Mouse (Mus musculus): ENCODE measurements at regions not wholly inside any gene's neighbourhood (a gene's known extent, or its start where the extent isn't known, plus 50 kb on each side); places are given as distances from the start of the nearest gene placed in this dataset.
A peak's percentile ranks its signal among the peaks of the same experiment; 100 is the strongest.

- no peak overlapping the region for H3K9ac ChIP-seq (ENCODE audit: low read length)
- 64% methylated on average over 4 of the region's 4 CpGs for WGBS
- no peaks in the 10 kb centered on the region for H3K27me3 ChIP-seq (ENCODE audit: control insufficient read depth, insufficient read depth, low read length)
- H3K9me3 ChIP-seq (replicated peaks; ENCODE audit: control insufficient read depth, low read length), result no peaks in the 10 kb centered on the region
- no peak overlapping the region for H3K27ac ChIP-seq (ENCODE audit: low read length)
- no peaks in the 10 kb centered on the region for H3K4me1 ChIP-seq (ENCODE audit: control insufficient read depth, insufficient read depth, low read length)
- H3K4me2 ChIP-seq (ENCODE audit: low read depth, low read length), result no peak overlapping the region
- no peak for ATAC-seq (ENCODE audit: insufficient read depth, low FRiP score)
- no peaks in the 10 kb centered on the region for H3K36me3 ChIP-seq (ENCODE audit: control insufficient read depth, insufficient read depth, low read length)
- no peak overlapping the region for H3K4me3 ChIP-seq (replicated peaks; ENCODE audit: low read length)
Observed at GRCm38 (mm10) chr3:154513566-154513965, 82.9 kb upstream of the Cryz start.

DNA sequence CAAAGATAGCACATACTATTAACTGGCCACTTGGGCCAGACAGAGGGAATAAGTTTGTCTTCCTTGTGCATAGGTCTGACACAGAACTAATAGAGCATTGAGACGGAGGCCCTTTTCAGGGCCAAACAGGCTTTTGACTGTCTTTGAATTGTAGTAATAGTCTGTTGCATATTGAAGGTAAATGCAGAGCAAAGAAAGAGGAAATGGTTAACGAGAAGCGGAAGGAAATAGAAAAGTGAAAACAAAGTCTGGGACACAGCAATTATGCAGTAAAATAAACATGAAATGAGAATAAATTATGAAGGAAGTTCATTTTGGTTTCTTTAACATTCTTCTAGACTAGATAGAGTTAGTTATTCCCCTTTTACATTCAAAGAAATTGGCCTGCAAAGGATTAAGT, 86.4 kb upstream of the Cryz start:
- no peak overlapping the region for H3K27ac ChIP-seq (ENCODE audit: low read length)
- 69% methylated on average over 3 of the region's 3 CpGs for WGBS

DNA sequence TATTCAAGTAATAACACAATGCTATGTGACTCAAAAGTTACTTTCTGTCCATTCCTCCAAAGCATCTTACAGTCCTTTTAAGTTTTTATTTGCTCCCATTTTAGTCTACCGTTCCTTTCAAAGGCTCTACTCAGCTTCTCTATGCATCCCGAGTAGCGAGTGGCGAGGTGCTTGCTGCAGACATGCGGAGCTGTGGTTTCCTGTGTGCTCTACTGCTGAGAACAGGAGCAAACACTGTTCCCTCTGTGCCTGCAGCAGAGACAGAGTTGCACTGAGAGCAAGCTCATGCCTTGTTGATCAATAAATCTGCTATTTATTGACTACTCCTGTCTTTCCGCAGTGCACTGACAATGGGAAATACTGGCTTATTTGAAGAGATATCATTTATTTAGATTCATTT, 87.1 kb upstream of the Cryz start:
- Histone ChIP-seq H3K27me3 (ENCODE audit: control insufficient read depth, insufficient read depth, low read length) (no peaks in the 10 kb centered on the region), H3K4me1 (ENCODE audit: control insufficient read depth, insufficient read depth, low read length) (no peaks in the 10 kb centered on the region), H3K4me2 (ENCODE audit: low read depth, low read length) (no peak overlapping the region), H3K9ac (ENCODE audit: low read length) (no peak overlapping the region), H3K36me3 (ENCODE audit: control insufficient read depth, insufficient read depth, low read length) (no peaks in the 10 kb centered on the region), H3K27ac (ENCODE audit: low read length) (no peak overlapping the region), H3K9me3 (replicated peaks; ENCODE audit: control insufficient read depth, low read length) (no peaks in the 10 kb centered on the region), H3K4me3 (replicated peaks; ENCODE audit: low read length) (no peak overlapping the region)
- no peak for ATAC-seq (ENCODE audit: insufficient read depth, low FRiP score)
- WGBS, result 60% methylated on average over 6 of the region's 6 CpGs

More for the DNA sequence above, 86.4 kb upstream of the Cryz start:
- Histone ChIP-seq H3K4me1 (ENCODE audit: control insufficient read depth, insufficient read depth, low read length) (no peaks in the 10 kb centered on the region), H3K4me2 (ENCODE audit: low read depth, low read length) (no peak overlapping the region), H3K36me3 (ENCODE audit: control insufficient read depth, insufficient read depth, low read length) (no peaks in the 10 kb centered on the region), H3K27me3 (ENCODE audit: control insufficient read depth, insufficient read depth, low read length) (no peaks in the 10 kb centered on the region), H3K9ac (ENCODE audit: low read length) (no peak overlapping the region), H3K4me3 (replicated peaks; ENCODE audit: low read length) (no peak overlapping the region), H3K9me3 (replicated peaks; ENCODE audit: control insufficient read depth, low read length) (no peaks in the 10 kb centered on the region)
- ATAC-seq (ENCODE audit: insufficient read depth, low FRiP score), result no peak

- 54% methylated on average over 2 of the region's 2 CpGs for WGBS
- H3K9me3 ChIP-seq (replicated peaks; ENCODE audit: control insufficient read depth, low read length), result no peaks in the 10 kb centered on the region
- no peak overlapping the region for H3K9ac ChIP-seq (ENCODE audit: low read length)
- no peaks in the 10 kb centered on the region for H3K27me3 ChIP-seq (ENCODE audit: control insufficient read depth, insufficient read depth, low read length)
- H3K4me1 ChIP-seq (ENCODE audit: control insufficient read depth, insufficient read depth, low read length), result no peaks in the 10 kb centered on the region
- H3K27ac ChIP-seq (ENCODE audit: low read length), result no peak overlapping the region
- H3K4me2 ChIP-seq (ENCODE audit: low read depth, low read length), result no peak overlapping the region
- H3K4me3 ChIP-seq (replicated peaks; ENCODE audit: low read length), result no peak overlapping the region
- ATAC-seq (ENCODE audit: insufficient read depth, low FRiP score), result no peak
- H3K36me3 ChIP-seq (ENCODE audit: control insufficient read depth, insufficient read depth, low read length), result no peaks in the 10 kb centered on the region
Observed at GRCm38 (mm10) chr3:154493387-154493920, 103.1 kb upstream of the Cryz start.

- no peak for ATAC-seq (ENCODE audit: insufficient read depth, low FRiP score)
- Histone ChIP-seq H3K9me3 (replicated peaks; ENCODE audit: control insufficient read depth, low read length) (0 out of 2 replicates have a peak, but pooled peaks cover 4% of the 10 kb centered on the region), H3K4me2 (ENCODE audit: low read depth, low read length) (no peak overlapping the region), H3K36me3 (ENCODE audit: control insufficient read depth, insufficient read depth, low read length) (no peaks in the 10 kb centered on the region), H3K27me3 (ENCODE audit: control insufficient read depth, insufficient read depth, low read length) (no peaks in the 10 kb centered on the region), H3K4me3 (replicated peaks; ENCODE audit: low read length) (no peak overlapping the region), H3K9ac (ENCODE audit: low read length) (no peak overlapping the region), H3K4me1 (ENCODE audit: control insufficient read depth, insufficient read depth, low read length) (no peaks in the 10 kb centered on the region), H3K27ac (ENCODE audit: low read length) (no peak overlapping the region)
- 68% methylated on average over 2 of the region's 2 CpGs for WGBS
Observed at GRCm38 (mm10) chr3:154472426-154472825, 124.1 kb upstream of the Cryz start.

- Histone ChIP-seq H3K4me1 (ENCODE audit: control insufficient read depth, insufficient read depth, low read length) (no peaks in the 10 kb centered on the region), H3K9me3 (replicated peaks; ENCODE audit: control insufficient read depth, low read length) (0 out of 2 replicates have a peak, but pooled peaks cover 4% of the 10 kb centered on the region), H3K36me3 (ENCODE audit: control insufficient read depth, insufficient read depth, low read length) (no peaks in the 10 kb centered on the region), H3K27me3 (ENCODE audit: control insufficient read depth, insufficient read depth, low read length) (no peaks in the 10 kb centered on the region), H3K4me2 (ENCODE audit: low read depth, low read length) (peak overlapping the region; percentile 35), H3K9ac (ENCODE audit: low read length) (no peak overlapping the region; the same call in 1 of the 2 replicates), H3K27ac (ENCODE audit: low read length) (no peak overlapping the region; the same call in 1 of the 2 replicates), H3K4me3 (replicated peaks; ENCODE audit: low read length) (no peak overlapping the region)
- WGBS, result 15% methylated on average over 13 of the region's 13 CpGs
- no peak for ATAC-seq (ENCODE audit: insufficient read depth, low FRiP score)
Observed at GRCm38 (mm10) chr3:154467581-154468374, 128.7 kb upstream of the Cryz start.

GRCm38 (mm10) chr3:154458208-154458607, 127.7 kb upstream of the Lhx8 start:
- H3K4me2 ChIP-seq (ENCODE audit: low read depth, low read length), result no peak overlapping the region
- no peaks in the 10 kb centered on the region for H3K4me1 ChIP-seq (ENCODE audit: control insufficient read depth, insufficient read depth, low read length)
- no peak overlapping the region for H3K27ac ChIP-seq (ENCODE audit: low read length)
- H3K9me3 ChIP-seq (replicated peaks; ENCODE audit: control insufficient read depth, low read length), result no peaks in the 10 kb centered on the region
- no peak overlapping the region for H3K9ac ChIP-seq (ENCODE audit: low read length)
- no peak for ATAC-seq (ENCODE audit: insufficient read depth, low FRiP score)
- H3K27me3 ChIP-seq (ENCODE audit: control insufficient read depth, insufficient read depth, low read length), result no peaks in the 10 kb centered on the region
- WGBS, result 81% methylated on average over 9 of the region's 9 CpGs
- H3K4me3 ChIP-seq (replicated peaks; ENCODE audit: low read length), result no peak overlapping the region
- no peaks in the 10 kb centered on the region for H3K36me3 ChIP-seq (ENCODE audit: control insufficient read depth, insufficient read depth, low read length)

DNA sequence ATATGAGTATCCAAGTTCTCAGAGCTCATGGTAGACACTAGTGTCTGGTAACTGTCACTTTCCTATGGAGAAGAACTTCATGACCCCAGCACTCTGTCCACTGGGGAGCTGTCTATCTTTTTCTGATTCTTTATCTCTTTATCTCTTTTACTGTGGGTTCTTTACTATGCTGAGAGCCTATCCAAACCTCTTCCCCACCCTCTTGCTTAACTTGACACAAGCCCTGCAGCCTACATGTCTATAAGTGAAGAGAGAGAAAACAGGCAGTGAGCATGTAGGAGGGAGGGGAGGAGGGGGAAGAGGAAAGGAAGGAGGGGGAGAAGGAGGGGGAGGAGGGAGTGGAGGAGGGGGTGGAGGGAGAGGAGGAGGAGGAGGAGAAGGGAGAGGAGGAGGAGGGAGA, 122.6 kb upstream of the Lhx8 start:
- no peak overlapping the region for H3K27ac ChIP-seq (ENCODE audit: low read length)

DNA sequence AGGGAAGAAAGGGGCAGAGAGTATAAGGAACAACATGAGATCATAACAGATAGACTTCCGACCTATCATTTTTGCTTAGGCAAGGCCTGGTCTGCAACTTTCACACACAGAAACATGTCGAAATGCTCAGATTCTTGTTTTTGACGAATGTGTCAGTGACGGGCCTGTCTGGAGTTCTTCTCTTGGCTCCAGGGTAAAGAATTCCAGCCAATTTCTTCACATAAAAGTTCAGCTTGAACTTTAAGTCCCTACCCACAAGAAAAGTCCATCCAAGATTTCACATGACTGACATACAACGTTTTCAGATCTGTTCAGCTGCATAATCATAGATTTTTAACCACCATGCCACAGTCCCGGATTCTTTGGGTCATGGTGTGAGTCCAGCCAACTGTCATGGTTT, 122.1 kb upstream of the Lhx8 start:
- WGBS, result 58% methylated on average over 6 of the region's 6 CpGs
- Histone ChIP-seq H3K4me1 (ENCODE audit: control insufficient read depth, insufficient read depth, low read length) (no peaks in the 10 kb centered on the region), H3K27me3 (ENCODE audit: control insufficient read depth, insufficient read depth, low read length) (no peaks in the 10 kb centered on the region), H3K36me3 (ENCODE audit: control insufficient read depth, insufficient read depth, low read length) (no peaks in the 10 kb centered on the region), H3K4me2 (ENCODE audit: low read depth, low read length) (no peak overlapping the region), H3K9ac (ENCODE audit: low read length) (no peak overlapping the region), H3K9me3 (replicated peaks; ENCODE audit: control insufficient read depth, low read length) (no peaks in the 10 kb centered on the region; the same call in 1 of the 2 replicates), H3K4me3 (replicated peaks; ENCODE audit: low read length) (no peak overlapping the region), H3K27ac (ENCODE audit: low read length) (no peak overlapping the region)
- ATAC-seq (ENCODE audit: insufficient read depth, low FRiP score), result 0 out of 2 replicates have a peak, but pooled peaks have one; percentile 10

More for the DNA sequence above, 122.6 kb upstream of the Lhx8 start:
- Histone ChIP-seq H3K27me3 (ENCODE audit: control insufficient read depth, insufficient read depth, low read length) (no peaks in the 10 kb centered on the region), H3K36me3 (ENCODE audit: control insufficient read depth, insufficient read depth, low read length) (no peaks in the 10 kb centered on the region), H3K9me3 (replicated peaks; ENCODE audit: control insufficient read depth, low read length) (no peaks in the 10 kb centered on the region; the same call in 1 of the 2 replicates), H3K4me3 (replicated peaks; ENCODE audit: low read length) (no peak overlapping the region), H3K4me2 (ENCODE audit: low read depth, low read length) (no peak overlapping the region), H3K4me1 (ENCODE audit: control insufficient read depth, insufficient read depth, low read length) (no peaks in the 10 kb centered on the region), H3K9ac (ENCODE audit: low read length) (no peak overlapping the region)
- ATAC-seq (ENCODE audit: insufficient read depth, low FRiP score), result 0 out of 2 replicates have a peak, but pooled peaks have one; percentile 21
